Mouse (Mus musculus): ENCODE measurements around the gene Adamts5.

Adamts5 gene

DNA sequence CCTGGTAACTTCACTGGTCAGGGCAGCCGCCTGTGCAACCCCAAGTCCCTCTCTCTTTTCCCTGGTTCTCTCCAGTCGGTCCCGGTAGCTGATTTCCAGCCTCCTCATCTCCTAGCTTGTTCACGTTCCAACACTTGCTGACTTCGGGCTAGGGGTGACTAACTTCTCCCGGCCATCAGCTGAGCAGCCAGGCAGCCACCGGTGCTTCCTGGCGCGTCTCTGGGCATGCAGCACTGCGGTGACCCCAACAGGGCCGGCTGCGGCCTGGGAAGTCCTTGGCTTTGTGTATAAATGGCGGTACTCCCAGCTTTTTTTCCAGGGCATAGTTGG is at the start of gene Adamts5:
TSS of gene Adamts5 (minus strand) at position 248 of the 330 bp plus-strand sequence.
- in situ Hi-C loops (cut with MboI, MseI): no loop called here

DNA sequence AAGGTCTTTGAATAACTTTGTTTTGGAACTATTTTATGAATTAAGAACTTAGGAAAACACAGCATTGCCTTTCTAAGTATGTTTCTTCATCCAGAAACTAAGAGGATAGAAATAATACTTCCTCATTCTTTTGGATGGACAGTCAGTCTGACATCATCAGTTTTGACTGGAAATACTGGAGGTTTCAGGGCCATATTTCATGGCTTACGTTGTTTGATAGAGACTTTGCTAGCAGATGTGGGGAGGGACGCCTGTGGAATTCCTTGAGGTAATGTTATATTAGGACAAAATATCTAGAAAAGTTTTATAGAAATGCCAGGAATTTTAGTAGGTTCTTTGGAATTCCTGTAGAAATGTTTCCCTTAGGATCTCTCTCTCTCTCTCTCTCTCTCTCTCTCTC is 48.7 kb upstream of the Adamts5 start:
- in situ Hi-C loops (cut with MboI, MseI): no loop called here

DNA sequence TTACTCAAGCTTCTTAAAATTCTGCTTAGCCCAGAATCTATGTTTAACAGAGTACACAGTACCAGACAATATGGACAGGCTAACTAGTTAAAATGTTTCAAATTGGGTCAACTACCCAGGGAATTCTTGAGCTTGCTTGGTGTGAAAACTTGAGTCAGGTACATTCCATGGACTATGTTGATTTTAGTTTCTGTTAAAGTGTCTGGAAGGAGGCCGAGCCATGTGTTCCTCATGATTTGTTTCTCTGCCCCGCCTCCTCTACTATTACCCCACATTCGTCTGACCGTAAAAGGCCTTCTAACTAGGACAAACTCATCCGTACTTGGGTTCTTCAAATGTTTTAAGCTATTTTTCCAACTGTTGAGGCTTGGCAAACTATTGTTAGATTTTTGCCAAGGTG is 24.4 kb upstream of the Adamts5 start:
- in situ Hi-C loops (cut with MboI, MseI): no loop called here

DNA sequence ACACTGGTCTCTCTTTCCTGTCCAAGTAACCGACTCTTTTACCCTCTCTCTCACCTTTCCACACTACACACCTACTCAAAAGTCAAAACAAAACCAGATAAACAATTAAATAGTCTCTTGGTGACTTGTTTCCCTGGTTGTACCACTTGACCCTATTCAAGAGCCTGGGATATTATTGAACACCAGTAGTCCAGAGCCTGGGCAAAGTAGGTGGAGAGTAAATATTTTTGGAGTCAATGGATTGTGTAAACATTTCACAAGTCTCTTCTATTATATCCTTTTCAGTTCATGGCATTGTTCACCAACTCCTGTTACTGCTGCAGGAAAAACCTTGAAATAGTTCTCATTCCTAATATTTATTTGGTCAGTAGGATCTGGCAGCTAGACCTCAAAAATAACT is 20.8 kb upstream of the Adamts5 start:
- in situ Hi-C loops (cut with MboI, MseI): no loop called here

DNA sequence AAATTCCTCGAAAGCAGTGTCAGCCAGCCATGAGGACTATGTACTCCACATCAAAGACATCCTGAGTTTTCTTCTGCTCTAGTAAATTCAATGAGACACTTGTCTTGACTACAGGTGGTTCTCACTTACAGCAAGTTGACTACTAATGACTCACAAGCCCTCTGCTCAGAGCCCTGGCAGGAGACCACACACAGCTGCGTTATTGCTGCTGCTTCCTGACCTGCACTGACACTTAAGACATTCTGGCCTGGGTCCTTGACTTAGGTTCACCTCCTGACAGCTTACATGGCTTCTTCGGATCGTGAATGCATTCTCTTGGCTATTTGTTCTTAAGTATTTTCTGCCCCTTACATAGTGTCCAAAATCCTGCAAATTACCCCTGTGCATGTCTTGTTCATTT is 18.5 kb upstream of the Adamts5 start:
- in situ Hi-C loops (cut with MboI, MseI): no loop called here

DNA sequence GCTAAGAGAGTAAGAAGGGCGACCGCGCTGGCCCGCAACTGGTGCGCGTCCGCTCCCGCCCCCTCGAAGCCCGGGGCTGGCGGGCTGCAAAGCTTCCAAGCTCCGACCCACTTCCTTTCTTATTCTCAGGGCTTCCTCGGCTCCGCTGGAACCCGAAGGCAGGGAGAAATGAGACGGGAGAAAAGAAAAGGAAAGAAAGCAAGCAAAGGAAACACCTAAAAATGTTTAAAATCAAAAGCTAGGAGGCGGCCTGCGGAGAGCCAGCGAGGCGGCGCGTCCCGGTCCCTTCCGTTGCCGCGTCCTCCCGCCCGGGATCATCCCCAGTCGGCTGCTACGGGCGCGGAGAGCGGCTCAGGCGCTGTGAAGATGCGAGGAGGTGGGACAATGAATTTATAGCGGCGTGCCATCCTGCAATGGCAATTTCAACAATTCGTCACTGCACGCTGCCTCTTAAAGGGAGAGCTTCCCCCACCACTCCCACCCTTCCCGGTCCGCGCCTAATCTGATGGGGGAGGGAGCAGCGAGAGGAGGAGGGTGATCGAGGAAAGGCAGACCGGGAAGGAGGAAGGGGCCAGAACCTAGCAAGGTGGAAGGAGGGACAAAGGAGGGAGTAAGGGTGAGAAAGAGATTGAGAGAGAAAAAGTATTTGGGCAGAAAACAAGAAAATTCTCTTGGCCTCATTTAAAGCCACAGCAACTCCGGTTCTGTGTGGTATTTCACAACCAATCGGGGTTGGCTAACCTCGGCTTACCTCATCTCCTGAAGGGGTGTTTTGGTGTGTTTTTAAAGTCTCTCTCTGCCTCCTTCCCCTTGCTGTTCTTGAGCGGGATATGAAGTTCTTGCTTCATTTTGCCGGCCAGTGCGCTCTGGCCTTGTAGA is 687 bp downstream of the Adamts5 start:
- in situ Hi-C loops (cut with MboI, MseI): no loop called here

DNA sequence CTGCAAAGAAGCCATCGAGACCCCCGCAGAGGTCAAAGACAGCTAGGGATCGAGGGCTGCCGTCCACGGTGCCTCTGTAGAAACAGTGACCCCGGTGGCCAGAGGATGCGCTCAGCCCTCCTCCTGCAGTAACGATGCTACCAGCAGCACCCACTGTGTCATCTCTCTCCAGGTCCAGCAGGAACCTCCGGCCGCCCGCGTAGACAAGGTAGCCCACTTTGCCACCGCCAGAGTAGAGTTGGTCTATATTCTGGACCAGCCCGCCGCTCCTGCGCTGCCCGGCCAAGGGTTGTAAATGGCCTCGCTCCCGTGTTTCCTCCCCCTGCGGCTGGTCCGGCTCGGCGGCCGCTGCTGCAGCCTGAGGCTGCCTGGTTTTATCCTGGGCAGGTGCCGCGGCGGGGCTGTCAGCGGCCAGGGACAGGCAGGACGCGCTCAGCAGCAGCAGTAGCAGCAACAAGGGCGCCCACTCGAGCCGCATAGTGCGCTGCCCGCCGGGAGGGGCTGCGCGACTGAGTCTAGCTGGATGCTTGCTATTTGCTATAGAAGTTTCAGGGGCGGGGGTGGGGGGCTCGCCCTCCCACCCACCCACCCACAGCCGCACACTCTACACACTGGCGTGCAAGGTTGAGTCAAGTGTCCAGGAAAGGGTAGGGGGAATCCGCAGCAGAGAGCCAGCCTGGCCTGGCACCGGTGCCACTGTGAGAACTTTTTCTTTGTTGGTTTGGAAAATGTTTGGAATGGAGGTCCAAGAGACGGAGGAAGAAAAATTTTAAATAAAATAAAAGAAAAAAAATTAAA is 1.6 kb downstream of the Adamts5 start:
- in situ Hi-C loops (cut with MboI, MseI): no loop called here

DNA sequence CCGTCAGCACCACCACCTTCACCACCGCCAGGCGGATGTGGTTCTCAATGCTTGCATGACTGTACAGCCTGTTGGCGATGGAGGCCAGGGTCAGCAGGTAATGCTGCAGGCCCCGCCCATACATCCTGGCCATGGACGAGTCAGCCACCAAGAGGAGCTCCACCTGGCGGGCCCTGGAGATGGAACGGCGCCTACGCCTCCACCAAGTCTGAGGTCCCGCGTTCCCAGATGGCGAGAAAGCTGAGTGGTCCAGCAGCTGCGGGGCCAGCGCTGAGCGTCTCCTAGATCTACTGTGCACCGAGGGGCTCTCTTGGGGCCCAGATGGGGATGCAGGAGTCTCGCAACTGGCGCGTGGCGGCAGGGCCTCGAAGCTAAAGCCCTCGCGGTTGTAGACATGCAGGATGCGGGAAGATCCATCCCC is 2.3 kb downstream of the Adamts5 start:
- in situ Hi-C loops (cut with MboI, MseI): no loop called here

DNA sequence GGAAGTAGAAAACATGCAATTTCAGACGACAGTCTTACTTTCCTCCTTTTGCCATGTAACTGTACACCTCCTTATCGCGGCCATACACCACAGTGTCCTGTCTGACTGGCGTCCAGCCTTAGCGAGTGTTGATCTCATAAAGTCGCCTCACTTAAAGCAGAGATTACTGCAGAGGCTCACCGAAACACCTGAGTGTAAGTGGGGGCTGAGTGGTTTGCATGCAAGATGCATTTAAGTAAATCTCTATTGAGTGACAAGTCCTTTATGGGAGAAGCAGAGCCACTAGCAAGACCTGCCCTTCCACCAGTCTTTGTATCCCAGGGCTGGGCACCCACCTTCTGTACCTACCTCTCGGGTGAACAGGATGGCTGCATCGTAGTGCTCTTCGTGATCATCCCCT is 2.8 kb downstream of the Adamts5 start:
- in situ Hi-C loops (cut with MboI, MseI): no loop called here

DNA sequence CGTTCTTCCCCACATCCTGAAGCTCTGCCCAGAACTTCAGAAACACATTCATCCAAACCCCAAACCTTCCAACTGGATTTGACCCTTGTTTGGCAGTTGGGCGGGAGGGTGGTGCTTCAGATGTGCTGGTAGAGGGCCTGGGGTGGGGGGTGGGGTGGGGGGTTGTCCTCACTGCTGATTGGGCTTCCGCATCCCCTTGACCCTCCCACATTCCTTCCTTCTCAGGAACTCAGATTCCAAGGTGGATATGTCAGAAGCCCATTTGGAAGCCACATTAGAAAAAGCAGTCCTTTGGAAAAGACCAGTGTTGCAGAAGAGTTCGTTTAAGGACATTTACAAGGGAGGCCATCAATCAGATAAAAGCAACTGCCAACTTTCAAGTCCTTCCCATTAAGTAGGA is 3.2 kb downstream of the Adamts5 start:
- in situ Hi-C loops (cut with MboI, MseI): no loop called here

DNA sequence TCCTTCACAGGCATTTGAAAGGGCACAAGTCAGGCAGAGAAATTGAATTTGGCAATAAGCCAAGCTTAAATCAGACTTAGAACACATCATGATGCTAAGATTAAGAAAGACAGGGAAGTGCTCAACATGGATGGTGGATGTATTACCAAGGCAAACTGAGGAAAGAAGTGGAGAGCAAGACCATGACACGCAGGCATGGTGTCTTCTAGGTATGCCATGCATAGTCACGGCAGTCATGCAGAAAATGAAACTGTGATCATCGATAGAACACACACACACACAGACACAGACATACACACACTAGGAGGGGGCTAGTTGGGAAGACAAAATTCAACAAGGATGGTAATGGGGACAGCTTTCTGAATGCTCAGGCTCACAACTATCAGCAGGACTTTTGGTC is 3.8 kb downstream of the Adamts5 start:
- in situ Hi-C loops (cut with MboI, MseI): no loop called here

DNA sequence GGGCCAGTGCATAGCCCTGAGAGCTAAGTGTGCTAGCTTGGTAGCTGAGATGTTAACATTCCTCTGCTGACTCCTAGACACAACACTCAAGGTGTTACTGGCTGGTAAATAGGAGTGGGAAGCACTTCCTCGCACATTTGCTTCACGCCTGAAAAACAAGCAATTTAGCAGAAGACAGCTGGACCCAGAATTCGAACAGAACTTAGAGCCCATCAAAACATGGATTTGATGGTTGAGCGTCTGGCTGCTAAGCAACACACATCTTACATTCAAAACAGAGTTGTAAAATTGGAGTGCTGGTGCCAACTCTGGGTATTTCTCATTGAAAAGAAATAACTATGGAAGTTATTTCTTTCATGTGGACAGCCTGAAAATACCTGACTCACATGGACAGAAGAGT is 5.7 kb downstream of the Adamts5 start:
- in situ Hi-C loops (cut with MboI, MseI): no loop called here

DNA sequence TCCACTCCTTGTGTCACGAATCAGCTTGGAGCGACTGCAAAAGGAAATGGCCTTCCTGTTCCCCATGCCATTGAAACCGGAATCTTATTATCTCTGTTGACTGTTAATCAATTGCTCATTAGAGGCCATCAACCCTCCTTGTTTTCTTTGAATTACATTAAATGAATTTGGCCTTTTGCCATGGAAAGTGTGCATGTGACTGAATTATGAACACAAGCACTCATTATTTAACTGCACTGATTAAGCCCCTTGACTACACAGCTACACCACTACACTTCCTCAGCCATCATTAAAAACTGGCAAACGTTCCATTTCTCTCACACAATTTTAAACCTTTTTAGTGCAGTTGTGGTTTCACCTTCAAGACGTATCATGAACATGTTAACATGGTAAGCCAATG is 11.8 kb downstream of the Adamts5 start:
- in situ Hi-C loops (cut with MboI, MseI): no loop called here

DNA sequence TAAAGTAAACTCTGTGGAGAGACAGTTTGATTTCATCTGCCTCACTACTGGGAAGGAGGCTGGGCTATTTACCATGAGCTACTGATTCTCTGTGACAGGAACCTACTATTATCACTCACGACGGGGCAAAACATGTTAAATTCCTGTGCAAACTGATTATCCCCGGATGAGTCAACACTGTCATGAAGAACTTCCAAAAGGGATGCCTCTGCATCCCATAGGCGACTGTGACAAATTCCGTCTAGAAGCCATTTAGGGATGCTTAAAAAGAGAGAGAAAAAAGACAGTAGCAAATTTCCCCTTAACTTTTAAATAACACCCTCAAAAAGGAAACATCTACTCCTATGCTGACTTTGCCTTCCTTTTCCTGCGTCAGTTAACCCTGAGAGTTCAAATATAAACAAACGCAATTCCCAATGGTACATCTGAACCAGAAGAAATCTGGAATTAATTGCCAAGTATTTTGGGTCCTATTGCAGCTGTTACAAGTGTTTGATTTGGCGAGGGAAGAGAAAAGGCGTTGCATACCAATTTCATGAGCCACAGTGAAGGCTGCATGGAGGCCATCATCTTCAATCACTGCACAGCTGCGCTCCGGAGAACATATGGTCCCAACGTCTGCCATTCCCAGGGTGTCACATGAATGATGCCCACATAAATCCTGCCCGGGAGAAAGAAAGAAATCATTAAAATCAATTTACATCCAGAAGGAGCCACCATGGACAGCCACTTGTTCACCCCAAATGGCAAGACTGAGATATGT is 14.2 kb downstream of the Adamts5 start:
- in situ Hi-C loops (cut with MboI, MseI): no loop called here

DNA sequence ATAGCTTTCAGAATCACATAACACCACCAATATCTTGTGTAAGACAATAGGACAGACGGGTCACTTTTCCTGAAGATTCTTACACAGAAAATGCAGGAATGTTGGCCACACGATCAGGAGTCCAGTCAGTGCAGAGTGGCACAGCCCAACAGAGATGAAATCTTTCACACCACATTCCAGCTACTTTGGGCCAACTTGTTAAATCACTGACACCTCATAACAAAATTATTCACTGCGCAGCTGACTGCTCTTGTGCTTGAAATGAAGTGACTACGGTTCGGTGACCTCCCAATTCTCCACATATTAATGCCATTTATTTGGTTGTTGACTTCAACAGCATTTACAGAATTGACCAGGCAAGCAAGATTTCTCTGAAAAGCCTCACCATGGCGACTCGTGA is 22.6 kb downstream of the Adamts5 start:
- in situ Hi-C loops (cut with MboI, MseI): no loop called here

DNA sequence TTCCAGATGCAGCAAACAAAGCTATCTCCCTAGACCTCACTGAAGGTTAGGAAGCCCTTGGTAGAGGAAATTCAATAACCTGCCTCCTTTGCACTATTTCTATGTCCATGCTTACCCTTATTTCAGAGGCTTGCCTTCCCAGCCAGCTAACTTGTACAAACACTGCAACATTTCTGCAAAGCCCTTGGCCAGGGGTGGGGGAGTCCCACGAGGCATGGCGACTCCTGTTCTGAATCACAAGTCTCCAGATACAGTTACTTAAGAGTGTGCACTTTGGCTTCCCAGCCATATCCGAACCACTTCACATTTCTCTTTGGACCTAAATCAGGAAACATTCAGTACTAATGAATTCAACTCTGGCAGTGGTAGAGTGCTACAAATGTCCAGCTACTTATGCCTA is 27.5 kb downstream of the Adamts5 start:
- in situ Hi-C loops (cut with MboI, MseI): no loop called here

DNA sequence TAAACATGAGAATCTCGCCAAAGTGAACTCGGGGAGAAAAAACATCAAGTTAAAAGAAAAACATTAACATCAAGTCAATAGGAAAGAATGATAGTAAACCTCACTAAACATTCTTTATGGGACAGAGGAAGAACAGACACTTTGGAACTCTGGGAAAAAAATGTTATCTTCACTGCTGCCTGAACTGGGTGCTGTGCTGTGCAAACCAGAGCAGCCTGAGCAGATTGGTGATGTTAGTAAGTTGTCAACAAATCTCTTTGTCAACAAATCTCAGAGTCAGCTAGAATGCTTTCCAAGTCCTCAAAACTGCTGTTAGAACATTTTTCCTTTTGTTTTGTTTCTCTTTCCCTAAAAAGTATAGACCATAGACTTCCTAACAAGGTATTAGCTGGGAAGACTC is 29.7 kb downstream of the Adamts5 start:
- in situ Hi-C loops (cut with MboI, MseI): no loop called here

DNA sequence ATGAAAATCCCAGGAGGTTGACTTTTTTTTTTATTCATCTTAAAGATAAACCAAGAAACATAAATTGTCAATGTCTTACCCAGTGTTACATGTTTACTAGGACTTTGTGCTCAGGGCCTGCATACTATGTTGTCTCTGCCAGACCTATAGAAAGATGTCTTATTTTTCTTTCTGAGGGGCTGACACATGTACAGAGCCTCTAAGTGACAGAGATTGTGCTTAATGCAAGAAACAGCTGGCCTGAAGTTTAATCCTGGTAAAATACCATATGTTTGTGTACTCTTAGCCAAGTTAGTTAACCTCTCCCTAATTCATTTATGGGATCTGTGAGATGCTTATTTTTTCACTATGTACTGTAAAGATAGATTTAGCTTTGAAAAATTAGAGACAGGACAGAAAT is 30.4 kb downstream of the Adamts5 start:
- in situ Hi-C loops (cut with MboI, MseI): no loop called here

DNA sequence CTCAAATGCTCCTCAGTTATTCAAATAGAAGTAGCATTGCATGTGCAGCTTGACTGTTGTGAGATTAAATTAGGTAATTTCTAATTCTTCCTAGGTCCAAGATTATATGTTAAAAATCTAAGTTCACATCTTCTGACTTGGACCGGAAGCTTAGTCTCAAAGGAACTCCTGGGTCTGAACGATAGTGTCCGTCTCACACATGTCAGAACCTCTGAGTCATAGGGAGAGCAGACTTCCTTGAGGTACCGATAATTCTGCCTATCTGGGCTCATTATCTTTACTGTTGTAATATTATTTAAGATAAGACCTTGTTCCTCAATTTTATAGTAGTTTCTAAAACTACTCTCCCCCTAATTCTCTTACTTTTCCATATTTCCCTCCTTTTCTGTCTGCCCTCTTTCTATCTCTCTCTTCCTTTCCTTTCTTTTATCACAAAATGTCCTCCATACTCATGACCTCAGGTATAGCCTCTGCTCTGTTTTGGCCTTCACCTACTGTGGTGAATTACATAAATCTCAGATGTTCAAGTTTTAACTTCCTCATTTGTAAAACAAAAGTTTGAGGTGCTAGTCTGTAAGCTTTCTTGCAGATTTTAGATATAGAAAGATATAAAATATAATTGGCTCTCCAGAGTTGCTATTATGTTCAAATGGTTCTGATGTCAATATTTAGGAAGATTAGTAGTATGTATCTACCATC is 36.8 kb downstream of the Adamts5 start:
- in situ Hi-C loops (cut with MboI, MseI): no loop called here

DNA sequence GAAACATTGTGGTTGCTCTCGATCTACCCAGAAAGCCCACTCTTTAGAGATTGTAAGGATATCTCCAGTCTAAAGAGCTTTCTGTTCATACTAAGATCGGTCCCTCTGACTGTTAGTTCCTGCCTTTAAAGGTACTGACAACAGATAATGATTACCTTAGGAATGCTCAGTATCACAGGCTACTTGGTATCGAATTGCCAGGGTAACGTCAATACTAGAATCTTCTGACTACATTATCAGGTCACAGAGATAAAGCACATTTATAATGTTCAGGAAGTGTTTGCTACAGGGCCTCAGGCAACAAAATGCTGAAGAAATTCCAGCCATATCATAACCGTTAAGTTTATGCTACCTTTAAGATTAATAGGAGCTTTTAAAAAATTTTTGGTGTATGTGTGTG is 47.1 kb downstream of the Adamts5 start:
- in situ Hi-C loops (cut with MboI, MseI): no loop called here

DNA sequence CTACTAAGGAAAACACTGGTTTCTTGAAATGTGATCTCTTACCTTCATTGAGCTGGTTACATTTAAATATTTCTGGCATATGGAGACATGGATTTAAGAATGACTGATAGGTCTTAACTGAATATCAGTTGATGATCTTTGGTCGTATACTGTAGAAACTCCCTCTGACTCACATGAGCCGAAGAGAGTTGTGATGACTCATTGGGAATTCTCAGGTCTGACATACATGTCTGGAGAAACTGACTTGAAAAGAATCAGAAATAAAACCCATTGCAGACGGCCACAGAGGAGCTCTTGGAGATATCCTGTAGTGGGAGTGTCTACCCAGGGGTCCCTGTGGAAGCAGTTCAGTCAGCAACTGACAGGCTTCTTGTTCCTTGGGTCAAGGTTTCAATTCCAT is 74.6 kb downstream of the Adamts5 start:
- in situ Hi-C loops (cut with MboI, MseI): no loop called here

Measured in T-helper 2 cell (primary cell).